Mouse (Mus musculus) inflammation-experienced regulatory T-cells, adult 6 months (primary cell): ENCODE measurements around the gene Pgf. TPM values are rescaled to one million over a fixed set of nuclear protein-coding genes. Genes with fewer than 3 reads are reported as not detected.

ENCODE experiments used
- ATAC-seq: one replicate; pipeline ENCODE4 v1.8.0; 2017
- polyA plus RNA-seq, 3 experiments: library from polyadenylated mRNA; unstranded; fragments of 100-300 nt; shearing (Covaris generic); gene quantifications; one replicate each; pipeline ENCODE4 v1.2.1; 2017

The Pgf gene
- not detected for polyA plus RNA-seq

DNA sequence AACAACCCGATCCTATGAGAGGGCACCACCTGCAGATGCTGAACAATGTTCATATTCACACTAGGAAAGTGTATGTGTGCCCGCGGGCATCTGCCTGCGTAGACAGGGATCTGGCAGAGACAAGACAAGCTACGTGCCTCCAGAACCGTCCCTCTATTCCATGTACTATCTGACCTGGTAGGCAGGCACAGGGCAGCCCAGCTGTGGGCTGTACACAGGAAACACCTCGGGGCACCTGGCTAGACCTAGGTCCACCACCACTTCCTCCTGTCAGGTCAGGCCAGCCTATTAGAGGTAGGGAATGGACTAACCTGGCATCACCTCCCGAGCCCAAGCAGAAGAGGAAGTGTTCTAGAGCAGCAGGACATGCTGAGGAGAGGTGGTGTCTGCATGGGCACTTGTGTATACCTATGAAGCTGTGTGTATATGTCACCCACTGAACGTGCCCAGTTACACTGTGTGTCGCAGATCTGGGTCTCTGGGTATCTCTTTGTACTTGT lies at the start of gene Pgf:
Pgf (minus strand) TSS at position 51 of the 500 bp plus-strand sequence.
- ATAC-seq = no peak

DNA sequence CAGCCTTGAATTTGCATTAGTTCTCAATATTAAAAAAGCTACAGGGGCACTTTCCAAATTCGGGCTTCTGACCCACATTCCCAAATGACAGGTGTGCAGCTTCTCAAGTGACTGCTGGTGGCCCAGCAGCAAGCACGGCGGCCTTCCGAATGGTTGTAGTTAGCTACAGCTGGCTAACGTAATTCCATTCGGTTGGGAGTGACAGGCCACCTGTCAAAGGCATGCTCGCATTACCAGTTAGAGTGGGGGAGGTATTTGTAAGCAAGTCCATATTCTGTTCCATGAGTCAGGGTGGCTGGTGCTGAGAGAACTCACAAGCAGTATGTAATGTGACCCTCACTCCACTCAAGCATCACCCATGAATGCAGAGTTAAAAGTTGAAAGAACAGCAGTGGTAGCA lies 49.6 kb upstream of the Pgf start:
- no peak for ATAC-seq

DNA sequence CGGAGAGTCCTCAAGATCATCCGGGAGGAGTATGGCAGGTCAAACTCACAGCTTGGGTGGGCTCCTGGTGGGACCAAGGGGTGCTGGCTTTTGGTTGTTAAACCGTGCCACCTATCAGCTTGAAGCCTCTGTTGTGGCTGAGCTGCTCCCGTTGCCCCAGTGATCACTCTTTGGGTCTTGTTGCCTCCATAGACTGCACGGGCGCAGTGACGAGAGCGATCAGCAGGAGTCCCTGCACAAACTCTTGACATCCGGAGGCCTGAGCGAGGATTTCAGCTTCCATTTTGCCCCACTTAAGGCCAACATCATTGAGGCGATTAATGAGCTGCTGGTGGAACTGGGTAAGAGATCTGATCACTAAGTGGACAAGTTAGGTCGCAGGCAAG lies 42.3 kb upstream of the Pgf start:
- peak; percentile 12 for ATAC-seq

DNA sequence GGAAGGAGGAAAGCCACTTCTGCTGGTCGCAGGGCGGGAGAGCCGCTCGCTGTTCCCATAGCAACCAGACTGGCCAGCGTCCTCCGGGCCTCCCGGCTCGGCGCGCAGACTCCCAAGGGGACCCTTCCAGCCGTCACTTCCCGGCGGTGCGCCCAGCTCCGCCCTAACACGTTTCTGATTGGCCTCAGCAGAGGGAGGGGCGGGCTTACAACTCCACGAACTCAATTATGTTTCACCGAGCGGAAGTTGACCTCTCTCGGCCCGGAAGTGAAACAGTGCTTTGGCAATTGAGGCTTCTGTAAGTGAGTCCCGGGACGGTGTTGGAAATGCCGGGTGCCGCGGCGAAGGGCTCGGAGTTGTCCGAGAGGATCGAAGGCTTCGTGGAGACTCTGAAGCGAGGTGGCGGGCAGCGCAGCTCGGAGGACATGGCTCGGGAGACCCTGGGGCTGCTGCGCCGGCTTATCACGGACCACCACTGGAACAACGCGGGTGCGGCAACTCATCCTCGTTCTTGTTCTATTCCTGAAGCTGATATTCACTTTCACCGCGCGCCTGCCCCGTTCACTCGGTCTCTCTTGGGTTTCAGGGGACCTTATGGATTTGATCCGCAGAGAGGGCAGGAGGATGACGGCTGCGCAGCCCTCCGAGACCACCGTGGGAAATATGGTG lies 41.8 kb upstream of the Pgf start, which contains the start of gene Eif2b2:
Eif2b2 (plus strand) TSS at position 246 of the 669 bp plus-strand sequence.
- ATAC-seq = peak; percentile 100

DNA sequence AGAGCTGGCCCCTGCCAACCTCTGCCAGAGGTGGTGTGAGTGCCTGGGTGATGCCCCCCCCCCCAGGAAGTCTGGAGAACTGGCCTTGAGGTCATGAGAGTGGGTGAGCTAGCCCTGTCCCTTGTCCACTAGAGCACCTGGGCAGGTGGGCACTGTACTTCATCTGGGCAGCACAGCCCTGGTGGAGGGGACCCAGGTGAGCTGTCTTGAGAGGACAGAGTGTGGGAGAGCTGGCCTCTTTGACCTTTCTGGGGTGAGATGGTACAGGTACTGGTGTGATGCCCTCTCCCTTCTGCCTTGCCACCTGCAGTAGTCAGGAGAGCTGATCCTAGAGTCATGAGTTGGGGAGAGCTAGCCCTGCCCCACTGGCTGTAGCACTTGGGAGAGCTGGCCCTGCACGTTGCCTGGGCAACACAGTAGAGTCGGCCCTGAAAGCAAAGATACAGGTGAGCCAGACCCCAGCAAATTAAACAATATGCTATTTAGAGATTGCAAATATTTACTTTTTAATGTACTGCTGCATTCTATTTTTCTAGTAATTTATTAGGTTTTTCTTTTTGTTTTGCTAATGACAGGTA lies 40.2 kb upstream of the Pgf start:
- ATAC-seq = no peak

DNA sequence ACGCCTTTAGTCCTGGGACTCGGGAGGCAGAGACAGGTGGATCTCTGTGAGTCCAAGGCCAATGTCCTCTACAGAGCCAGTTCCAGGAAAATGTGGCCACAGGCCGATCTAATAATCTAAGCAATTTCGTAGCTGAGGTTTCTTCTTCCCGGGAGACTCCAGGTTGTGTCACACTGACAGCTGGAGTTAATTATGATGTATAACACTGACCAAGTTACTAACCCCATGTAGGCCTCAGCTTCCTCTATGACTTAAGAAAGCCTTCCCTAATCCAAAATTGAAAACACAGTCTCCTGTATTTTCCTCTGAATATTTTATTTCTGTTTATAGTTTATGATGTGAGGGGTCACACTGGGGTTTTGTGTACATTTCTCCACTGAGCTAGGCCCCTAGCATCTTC lies 37.4 kb upstream of the Pgf start:
- ATAC-seq = no peak

DNA sequence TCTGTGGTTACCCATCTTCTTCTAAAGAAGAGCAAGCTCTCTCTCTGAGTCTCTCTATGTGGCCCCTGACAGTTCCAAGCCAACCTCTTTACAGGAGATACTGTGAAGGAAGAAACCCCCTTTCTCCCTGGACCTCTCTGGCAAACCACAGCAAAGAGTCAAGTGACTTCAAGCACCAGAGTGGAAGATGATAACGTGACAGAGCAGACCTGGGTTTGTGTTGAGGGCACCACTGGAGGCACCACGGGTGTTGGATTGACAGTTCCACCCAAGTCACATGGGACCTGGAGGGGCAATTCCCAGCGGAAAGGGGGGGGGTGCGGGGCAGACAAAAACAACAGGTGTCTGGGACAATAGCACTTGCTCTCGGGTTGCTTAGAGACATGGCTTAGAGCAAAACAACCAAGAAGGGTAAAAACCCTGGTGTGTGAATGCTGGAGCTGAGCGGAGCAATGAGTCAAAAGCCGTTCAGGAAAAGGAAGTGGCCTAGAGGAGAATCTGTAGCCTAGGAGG lies 31.2 kb upstream of the Pgf start:
- no peak for ATAC-seq

DNA sequence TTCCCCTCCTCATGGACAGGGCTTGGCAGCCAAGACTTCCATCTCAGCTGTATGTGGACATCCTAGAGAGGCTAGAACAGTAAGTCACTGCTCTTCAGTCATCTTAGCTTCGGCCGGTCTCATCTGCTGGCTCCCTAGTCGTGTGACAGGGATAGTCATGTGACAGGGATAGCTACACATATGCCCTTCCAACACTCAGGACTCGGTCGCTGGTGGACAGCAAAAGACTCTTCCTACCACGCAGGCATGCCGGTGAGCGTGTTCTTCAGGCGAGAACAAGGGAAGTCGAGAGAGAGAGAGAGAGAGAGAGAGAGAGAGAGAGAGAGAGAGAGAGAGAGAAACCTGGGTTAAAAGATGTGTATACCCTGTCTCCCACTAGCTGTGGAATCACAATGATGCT lies 27.8 kb upstream of the Pgf start:
- no peak for ATAC-seq

DNA sequence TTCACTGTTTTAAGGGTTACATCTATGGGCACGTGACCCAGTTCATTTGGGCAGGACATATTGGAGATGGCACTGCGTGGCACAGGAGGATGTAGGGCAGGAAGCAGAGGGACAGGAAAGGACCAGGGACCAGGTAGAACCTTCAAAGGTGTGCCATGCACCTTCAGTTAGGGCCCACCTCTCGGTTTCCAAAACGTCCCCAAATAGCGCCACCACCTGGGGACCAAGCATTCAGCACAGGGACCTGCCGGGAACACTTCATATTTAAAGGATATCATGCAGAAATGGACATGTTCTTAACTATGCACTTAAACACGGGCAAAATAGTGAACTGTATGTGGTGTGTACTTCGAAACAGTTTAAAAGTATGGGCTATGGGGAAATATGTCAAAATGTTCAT lies 26.5 kb upstream of the Pgf start:
- no peak for ATAC-seq

DNA sequence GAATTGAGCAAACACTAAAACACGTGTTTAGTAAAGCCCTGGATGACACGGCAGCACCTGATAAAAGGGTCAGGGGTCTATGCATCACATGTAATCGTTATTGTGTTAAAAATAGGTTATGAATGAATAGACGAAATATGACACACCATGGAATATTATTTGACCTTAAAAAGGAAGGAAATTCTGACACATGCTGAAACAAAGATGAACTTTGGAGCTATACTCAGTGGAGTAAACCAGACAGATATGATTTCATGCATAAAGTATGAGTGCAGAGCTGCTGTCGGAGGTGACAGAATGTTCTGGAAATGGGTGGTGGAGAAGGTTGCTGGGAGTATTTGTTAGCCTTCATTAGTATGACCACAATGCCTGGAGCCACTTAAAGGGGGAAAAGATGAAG lies 26.1 kb upstream of the Pgf start:
- no peak for ATAC-seq

DNA sequence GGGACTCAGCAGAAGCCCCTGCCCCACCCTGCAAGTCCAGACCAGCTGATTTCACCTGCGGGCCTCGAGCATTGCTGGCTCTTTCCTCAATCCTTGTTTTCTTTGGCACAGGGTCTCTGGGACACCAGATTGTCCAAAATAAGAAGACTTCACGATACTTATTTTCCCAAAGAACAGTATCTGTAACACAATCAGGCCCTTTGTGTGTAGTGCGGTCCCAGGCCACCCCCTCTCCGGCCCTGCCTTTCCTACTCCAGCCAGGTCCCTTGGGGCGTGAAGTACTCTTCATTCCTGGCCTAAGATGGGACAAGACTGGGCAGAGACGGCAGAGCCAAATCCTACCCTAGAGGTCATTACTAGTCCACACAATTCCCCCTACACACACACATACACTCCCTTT lies 24.6 kb upstream of the Pgf start:
- no peak for ATAC-seq

DNA sequence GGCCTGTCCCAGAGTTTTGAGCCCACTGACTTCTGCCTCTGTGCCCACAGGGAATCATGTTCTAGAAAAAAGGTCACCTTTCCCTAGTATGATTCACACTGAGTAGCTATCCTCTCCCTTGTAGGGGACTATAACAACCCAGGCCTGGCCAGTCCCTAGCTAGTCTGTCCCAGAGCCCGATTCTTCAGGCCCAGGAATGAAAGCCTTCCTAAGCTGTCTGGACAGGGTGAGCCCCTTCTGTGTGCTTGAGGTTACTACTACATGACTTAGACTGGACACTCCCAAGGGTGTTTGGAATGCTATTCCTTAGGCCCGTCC lies 24.2 kb upstream of the Pgf start:
- ATAC-seq = no peak

DNA sequence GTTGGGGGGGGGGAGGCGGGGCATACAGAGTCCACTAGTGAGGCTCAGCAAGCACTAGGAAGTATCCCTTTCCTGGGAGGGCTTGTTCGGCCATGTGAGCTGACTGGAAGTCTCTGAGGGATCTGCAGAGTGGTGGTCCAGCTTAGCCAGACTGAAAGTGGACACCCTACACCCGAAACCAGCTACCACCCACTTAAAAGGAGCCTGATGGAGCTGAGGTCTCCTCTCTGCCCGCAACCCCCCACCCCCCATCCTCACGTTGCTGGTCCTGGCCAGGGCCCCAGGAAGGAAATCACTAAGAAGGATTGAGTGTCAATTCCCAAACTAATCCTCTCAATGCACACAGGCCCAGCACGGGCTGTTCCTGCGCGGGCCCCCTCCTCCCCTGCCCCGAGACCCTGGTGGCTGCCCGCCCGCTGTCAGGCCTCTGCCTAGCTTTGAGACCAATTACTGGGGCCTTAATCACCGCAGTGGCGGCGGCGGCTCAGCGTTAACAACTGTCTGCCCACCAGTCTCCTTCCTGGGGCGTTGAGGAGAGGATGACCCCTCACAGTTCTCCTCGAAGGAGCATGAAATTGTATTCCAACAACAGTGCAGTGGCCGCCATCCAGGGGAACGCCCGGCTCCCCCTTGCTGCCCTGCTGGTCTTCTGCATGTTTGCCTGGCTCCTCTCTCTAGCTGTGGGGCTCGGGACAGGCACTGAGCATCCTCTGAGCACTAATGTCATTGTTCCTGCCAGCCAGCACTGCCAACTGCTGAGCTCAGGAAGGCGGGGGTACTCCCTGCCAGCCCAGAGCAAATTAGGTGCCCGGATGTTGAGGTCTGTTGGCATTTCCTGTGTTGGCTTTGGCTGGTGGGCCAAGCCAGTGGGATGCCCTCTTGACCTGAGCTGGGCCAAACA lies 23.6 kb upstream of the Pgf start:
- ATAC-seq = no peak

DNA sequence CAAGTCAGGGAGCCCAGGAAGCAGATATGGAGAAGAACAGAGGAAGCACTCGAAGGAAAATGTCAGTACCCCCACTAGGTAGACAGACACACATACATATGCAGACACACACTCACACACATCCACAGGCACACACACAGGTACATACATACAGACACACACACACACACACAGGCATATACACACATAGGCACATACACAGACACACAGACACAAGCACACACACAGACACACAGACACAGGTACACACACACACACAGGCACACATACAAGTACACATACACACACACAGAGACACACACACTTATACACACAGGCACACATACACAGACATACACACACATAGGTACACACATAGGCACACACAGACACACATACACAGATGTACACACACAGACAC lies 22.4 kb upstream of the Pgf start:
- no peak for ATAC-seq

DNA sequence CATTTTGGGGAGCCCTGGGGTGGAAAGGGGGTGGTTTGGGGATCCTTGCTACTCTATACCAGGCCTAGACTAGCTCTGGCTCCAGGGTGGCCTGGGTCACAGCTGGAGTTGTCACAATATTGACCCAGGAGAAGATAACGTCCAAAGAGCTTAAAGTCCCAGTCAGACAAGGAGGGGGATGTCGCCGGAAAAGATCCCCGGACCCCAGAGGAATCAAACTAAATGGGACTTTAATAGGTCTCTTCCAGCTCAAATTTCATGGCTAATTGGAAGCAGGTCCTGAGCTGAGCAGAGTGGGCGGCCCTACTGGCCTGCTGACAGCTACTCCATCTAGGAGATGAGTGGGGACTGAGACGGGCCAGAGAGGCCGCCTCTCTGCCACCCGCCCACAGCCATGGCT lies 20.3 kb upstream of the Pgf start:
- ATAC-seq = no peak

DNA sequence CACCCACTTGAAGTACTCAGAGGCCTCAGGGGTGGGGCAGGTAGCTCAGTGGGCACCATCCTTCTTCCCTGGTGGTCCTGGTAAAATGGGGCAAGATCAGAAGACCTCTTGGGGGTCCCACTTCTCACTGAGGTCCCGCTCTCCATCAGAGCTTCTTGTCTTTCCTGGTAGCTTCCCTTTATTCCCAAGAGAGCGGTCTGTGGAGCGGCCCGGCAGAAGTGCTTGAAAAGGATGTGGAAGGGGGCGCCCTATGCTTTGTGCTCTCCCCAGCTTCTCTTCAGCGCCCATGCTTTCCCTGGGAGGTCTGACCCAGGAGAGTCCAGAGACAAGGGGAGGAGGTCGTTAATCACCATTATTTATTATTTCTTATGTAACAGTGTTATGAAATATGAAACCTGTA lies 19.8 kb upstream of the Pgf start:
- no peak for ATAC-seq

DNA sequence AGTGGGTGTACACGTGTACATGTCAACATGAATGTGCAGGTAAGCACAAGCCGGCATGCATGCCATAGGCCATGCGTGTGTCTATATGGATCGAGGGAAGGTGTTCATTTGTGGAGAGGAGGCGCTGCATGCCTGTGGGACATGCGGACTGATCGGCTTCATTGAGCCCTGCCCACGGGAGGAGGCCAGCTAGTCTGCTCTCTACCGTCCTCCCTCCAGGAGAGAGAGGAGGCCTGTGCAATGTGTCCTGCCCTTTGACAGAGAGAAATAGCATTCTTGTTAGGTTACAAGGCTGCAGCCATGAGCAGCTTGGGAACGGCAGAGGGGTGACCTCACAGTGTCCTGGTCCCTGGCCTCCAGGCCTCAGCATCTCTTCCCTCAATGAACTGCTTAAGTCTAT lies 18.6 kb upstream of the Pgf start:
- ATAC-seq = no peak

DNA sequence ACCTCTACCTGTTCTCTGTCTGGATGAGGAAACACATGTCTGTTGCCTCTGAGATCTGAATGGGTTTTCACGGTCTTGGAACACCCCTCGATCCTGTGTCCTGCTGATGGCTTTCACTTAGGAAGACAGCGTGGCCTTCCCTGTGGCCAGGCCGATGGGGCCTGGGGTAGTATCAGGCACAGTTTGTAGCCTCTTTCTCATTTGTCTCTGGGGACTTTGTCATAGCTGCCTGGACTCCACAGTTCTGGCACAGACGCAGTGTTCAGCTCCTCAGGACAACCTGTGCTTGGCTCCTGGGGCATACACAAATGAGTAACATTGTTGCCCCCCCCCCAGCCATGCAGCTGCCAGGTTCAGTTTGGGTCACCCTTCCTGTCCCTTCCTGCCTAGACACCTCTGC lies 17.5 kb upstream of the Pgf start:
- no peak for ATAC-seq

DNA sequence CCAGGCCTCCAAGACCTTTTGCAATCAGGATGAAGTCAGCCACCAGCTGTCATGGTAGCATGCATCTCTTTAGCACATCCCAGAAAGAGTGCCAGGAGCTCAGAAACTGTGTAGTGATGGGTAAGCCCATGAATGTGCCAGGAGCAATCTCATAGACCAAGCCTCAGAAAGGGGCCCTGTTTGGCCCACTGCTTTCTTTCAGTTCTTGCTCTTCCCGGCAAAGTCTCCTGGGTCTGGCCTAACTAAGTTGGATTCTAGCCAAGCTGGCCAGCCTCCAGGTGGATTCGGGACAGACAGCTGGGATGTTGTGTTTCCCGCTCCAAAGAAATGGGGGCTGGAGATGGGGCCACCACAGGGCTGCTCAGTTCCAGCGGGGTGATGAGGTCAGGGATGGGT lies 17.0 kb upstream of the Pgf start:
- ATAC-seq = no peak

DNA sequence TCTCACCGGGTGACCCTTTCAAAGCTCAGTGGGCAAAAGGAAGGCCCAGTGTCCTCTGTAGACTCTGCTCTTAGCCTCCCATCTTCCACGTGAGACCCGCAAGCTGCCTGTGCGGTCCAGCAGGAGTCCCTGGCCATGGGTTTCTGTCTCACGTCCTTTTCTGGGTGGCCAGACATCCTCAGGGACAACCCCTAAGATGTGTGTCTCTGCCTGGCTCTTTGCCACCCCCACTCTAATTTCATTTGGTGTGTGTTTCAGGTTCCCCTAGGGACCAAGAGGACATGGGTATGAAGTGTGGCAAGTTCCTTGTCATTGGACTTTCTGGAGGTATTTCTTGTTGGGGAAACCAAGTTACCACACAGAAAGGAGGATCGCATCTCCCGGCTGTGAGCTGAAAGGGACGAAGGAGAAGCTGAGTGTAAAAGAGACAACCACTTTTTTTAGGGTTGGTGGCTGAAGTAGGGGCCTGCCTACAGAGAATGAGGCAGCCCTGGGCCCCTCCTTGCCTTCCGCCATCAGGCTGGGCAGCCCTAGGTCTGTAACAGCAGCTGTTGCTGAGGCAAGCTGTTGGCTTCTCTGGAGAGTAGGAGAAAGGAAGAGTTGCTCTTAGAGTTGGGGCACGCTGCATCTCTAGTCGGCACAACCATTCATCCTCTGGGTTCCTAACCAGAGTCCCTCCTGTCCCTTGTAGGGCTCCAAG lies 16.5 kb upstream of the Pgf start:
- no peak for ATAC-seq

DNA sequence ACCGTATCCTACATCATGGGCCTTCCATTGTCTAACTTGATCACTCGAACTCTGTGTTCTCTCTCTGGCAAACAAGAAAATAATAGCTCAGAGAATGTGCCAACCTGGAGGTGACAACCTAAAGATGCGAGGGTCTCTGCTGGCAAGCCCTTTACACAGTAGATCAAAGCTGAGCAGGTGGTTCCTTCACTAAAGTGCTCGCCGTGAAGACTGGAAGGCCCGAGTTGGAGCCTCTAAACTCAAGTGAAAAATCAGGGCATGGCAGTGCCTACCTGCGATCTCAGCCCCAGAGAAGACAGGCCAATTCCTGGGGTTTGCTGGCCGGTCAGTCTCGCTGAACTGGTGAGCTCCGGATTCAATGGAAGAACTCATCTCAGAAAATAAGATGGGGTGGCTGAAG lies 15.6 kb upstream of the Pgf start:
- ATAC-seq = no peak

DNA sequence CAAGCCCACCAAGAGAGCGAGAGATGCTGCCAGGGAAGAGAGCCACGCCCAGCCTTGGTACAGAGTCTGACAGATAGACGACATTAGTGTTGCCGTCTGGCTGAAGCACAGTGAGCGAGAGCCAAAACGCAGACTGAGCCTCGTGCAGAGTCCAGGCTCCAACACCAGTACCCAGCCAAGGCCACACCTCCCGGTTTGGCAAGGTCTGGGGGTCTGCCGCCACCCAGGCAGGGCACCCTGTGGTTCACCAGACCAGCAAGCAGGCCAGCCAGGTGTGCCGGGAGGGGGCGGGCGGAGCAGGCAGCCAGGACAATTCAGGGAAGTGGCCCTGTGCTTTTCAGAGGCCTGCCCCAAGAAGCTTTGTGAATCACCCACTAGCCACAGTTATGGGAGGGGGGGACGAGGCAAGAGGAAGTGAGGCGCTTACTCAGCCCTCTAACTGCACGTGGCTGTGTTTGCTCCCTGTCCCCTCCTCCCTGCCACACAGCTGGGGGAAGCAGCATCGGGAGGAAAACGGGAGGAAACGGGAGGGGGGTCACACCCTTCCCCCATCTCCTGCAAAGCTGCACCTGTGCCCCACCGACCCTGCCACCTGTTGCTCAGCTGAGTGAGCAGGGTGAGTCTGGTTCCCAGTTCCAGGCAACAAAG lies 15.0 kb upstream of the Pgf start:
- ATAC-seq = no peak

DNA sequence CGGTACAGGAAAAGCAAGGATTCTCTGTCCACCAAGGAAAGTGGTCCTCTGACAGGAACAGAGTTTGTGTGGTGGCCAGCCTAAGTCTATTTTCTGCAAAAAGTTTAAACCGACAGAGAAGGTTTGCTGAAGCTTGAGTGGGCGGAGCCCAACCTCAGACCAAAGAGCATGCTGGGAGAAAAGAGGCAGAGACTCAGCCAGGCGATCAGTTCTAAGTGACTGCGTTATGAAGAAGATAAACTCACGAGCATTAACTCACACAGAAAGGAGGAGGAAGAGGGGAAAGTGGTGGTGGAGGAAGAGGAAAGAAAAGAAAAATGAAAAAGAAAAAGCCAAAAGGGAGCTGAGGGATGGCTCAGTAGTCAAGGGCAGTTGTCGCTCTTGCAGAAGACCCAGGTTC lies 12.7 kb upstream of the Pgf start:
- ATAC-seq = no peak
